Mouse (Mus musculus) kidney, embryonic 15.5 days (tissue): ENCODE measurements around the gene Cwf19l1. TPM values are rescaled to one million over a fixed set of nuclear protein-coding genes. Genes with fewer than 3 reads are reported as not detected.

Experiments
- ATAC-seq: fragments of 200-750 bp; cut with Nextera tagmentation; replicated peaks from 2 replicates; pipeline ENCODE4 v1.8.0; 2017; ENCODE audit warnings: moderate TSS enrichment; ENCODE audit not compliant: low FRiP score
- H3K27ac ChIP-seq: fragments of 300-500 bp; sonication (generic); 2 replicates; pipeline ENCODE4 v1.5.1; 2015; ENCODE audit warnings: mild to moderate bottlenecking, inconsistent platforms
- H3K27me3 ChIP-seq: fragments of 300-500 bp; sonication (generic); 2 replicates; pipeline ENCODE4 v1.6.1; 2015; ENCODE audit warnings: inconsistent platforms
- H3K36me3 ChIP-seq: fragments of 300-500 bp; sonication (generic); 2 replicates; pipeline ENCODE4 v1.6.1; 2015; ENCODE audit warnings: inconsistent platforms
- H3K4me1 ChIP-seq: fragments of 300-500 bp; sonication (generic); 2 replicates; pipeline ENCODE4 v1.6.1; 2015; ENCODE audit warnings: inconsistent platforms
- H3K4me2 ChIP-seq: fragments of 300-500 bp; sonication (generic); 2 replicates; pipeline ENCODE4 v1.6.1; 2015; ENCODE audit warnings: moderate library complexity, mild to moderate bottlenecking, inconsistent platforms
- H3K4me3 ChIP-seq: fragments of 300-500 bp; sonication (generic); replicated peaks from 2 replicates; pipeline ENCODE4 v1.5.1; 2015; ENCODE audit warnings: mild to moderate bottlenecking, inconsistent platforms
- H3K9ac ChIP-seq: fragments of 300-500 bp; sonication (generic); 2 replicates; pipeline ENCODE4 v1.6.1; 2015; ENCODE audit warnings: mild to moderate bottlenecking, inconsistent platforms
- H3K9me3 ChIP-seq: fragments of 300-500 bp; sonication (generic); replicated peaks from 2 replicates; pipeline ENCODE4 v1.6.1; 2016; ENCODE audit warnings: inconsistent platforms
- WGBS: fragments of 180-500 bp; shearing (Covaris S2); methylation state at CpG from one replicate; pipeline ENCODE4 v1.1.7; 2015; ENCODE audit warnings: mixed read lengths; 5-methylcytosine and 5-hydroxymethylcytosine counted together
- polyA plus RNA-seq: library from polyadenylated mRNA; unstranded; fragments of >200 nt; fragmentation: Nextera tagmentation; extraction: Ambion mirVana; gene quantifications from 2 replicates; pipeline ENCODE4 v1.2.1, GENCODE M21; 2015

Cwf19l1 gene
- polyA plus RNA-seq, 1 experiment from 2014 or later, result 31.0 TPM

GRCm38 (mm10) chr19:44071166-44071565, 64.5 kb downstream of the Cwf19l1 start:
- 49% methylated on average over 5 of the region's 5 CpGs for WGBS
- H3K9ac ChIP-seq, result no peak overlapping the region
- no peak overlapping the region for H3K4me2 ChIP-seq
- H3K27ac ChIP-seq, result no peak overlapping the region
- no peaks in the 10 kb centered on the region for H3K9me3 ChIP-seq
- peaks cover 30% of the 10 kb centered on the region for H3K36me3 ChIP-seq
- H3K4me1 ChIP-seq, result peaks cover 17% of the 10 kb centered on the region
- no peak overlapping the region for H3K4me3 ChIP-seq
- ATAC-seq, result no peak
- no peaks in the 10 kb centered on the region for H3K27me3 ChIP-seq

- H3K36me3 ChIP-seq, result peaks cover 22% of the 10 kb centered on the region
- H3K9me3 ChIP-seq, result no peaks in the 10 kb centered on the region
- H3K9ac ChIP-seq, result peak overlapping the region; percentile 68
- 9% methylated on average over 4 of the region's 4 CpGs for WGBS
- no peak for ATAC-seq
- H3K27me3 ChIP-seq, result no peaks in the 10 kb centered on the region
- H3K4me2 ChIP-seq, result peak overlapping the region; percentile 88
- peak overlapping the region; percentile 78 for H3K27ac ChIP-seq
- peaks cover 17% of the 10 kb centered on the region for H3K4me1 ChIP-seq
- peak overlapping the region; percentile 81 for H3K4me3 ChIP-seq
Observed at GRCm38 (mm10) chr19:44069914-44070232, 65.8 kb downstream of the Cwf19l1 start.

GRCm38 (mm10) chr19:44069121-44069913, 66.4 kb downstream of the Cwf19l1 start, which contains the start of gene Erlin1:
TSS of gene Erlin1 (minus strand) at chr19:44069785.
- H3K27me3 ChIP-seq, result no peaks in the 10 kb centered on the region
- peak within 1 kb of the TSS; percentile 78 for H3K27ac ChIP-seq
- H3K9ac ChIP-seq, result peak within 1 kb of the TSS; percentile 68
- under 1% methylated on average over 73 of the region's 75 CpGs for WGBS
- H3K4me3 ChIP-seq, result peak within 1 kb of the TSS; percentile 81
- peaks cover 17% of the 10 kb centered on the region for H3K4me1 ChIP-seq
- ATAC-seq, result peak; percentile 92
- H3K9me3 ChIP-seq, result no peaks in the 10 kb centered on the region
- peak within 1 kb of the TSS; percentile 88 for H3K4me2 ChIP-seq
- H3K36me3 ChIP-seq, result peaks cover 25% of the 10 kb centered on the region

GRCm38 (mm10) chr19:44068232-44068631, 67.4 kb downstream of the Cwf19l1 start:
- H3K27me3 ChIP-seq, result no peaks in the 10 kb centered on the region
- peak overlapping the region; percentile 81 for H3K4me3 ChIP-seq
- H3K9ac ChIP-seq, result peak overlapping the region; percentile 68; the same call in 1 of the 2 replicates
- peaks cover 17% of the 10 kb centered on the region for H3K4me1 ChIP-seq
- no peaks in the 10 kb centered on the region for H3K9me3 ChIP-seq
- peak overlapping the region; percentile 88 for H3K4me2 ChIP-seq
- H3K27ac ChIP-seq, result no peak overlapping the region
- WGBS, result 69% methylated on average over 4 of the region's 4 CpGs
- H3K36me3 ChIP-seq, result peaks cover 29% of the 10 kb centered on the region
- ATAC-seq, result no peak

- peak overlapping the region; percentile 88 for H3K4me2 ChIP-seq
- WGBS, result 59% methylated on average over 9 of the region's 9 CpGs
- H3K27ac ChIP-seq, result no peak overlapping the region
- peak overlapping the region; percentile 81 for H3K4me3 ChIP-seq
- H3K27me3 ChIP-seq, result no peaks in the 10 kb centered on the region
- peaks cover 17% of the 10 kb centered on the region for H3K4me1 ChIP-seq
- peaks cover 27% of the 10 kb centered on the region for H3K36me3 ChIP-seq
- H3K9me3 ChIP-seq, result no peaks in the 10 kb centered on the region
- no peak for ATAC-seq
- no peak overlapping the region for H3K9ac ChIP-seq
Observed at GRCm38 (mm10) chr19:44067323-44068049, 68.2 kb downstream of the Cwf19l1 start.

GRCm38 (mm10) chr19:44064734-44065133, 70.9 kb downstream of the Cwf19l1 start:
- 94% methylated on average over 2 of the region's 2 CpGs for WGBS
- no peaks in the 10 kb centered on the region for H3K27me3 ChIP-seq
- H3K4me1 ChIP-seq, result peaks cover 12% of the 10 kb centered on the region; the same call in 1 of the 2 replicates
- ATAC-seq, result no peak
- H3K27ac ChIP-seq, result no peak overlapping the region
- no peak overlapping the region for H3K4me2 ChIP-seq
- H3K9ac ChIP-seq, result no peak overlapping the region
- H3K4me3 ChIP-seq, result no peak overlapping the region
- H3K36me3 ChIP-seq, result peaks cover 47% of the 10 kb centered on the region
- H3K9me3 ChIP-seq, result no peaks in the 10 kb centered on the region

GRCm38 (mm10) chr19:44063773-44064172, 71.9 kb downstream of the Cwf19l1 start:
- Histone ChIP-seq H3K27ac (no peak overlapping the region), H3K4me3 (no peak overlapping the region), H3K9me3 (no peaks in the 10 kb centered on the region), H3K27me3 (no peaks in the 10 kb centered on the region), H3K36me3 (peaks cover 56% of the 10 kb centered on the region), H3K4me2 (no peak overlapping the region), H3K9ac (no peak overlapping the region), H3K4me1 (peaks cover 10% of the 10 kb centered on the region; the same call in 1 of the 2 replicates)
- ATAC-seq, result no peak
- WGBS, result 73% methylated on average over 7 of the region's 7 CpGs

- Histone ChIP-seq H3K4me3 (no peak overlapping the region), H3K9ac (no peak overlapping the region), H3K36me3 (peaks cover 72% of the 10 kb centered on the region), H3K27me3 (no peaks in the 10 kb centered on the region), H3K4me1 (no peaks in the 10 kb centered on the region), H3K9me3 (no peaks in the 10 kb centered on the region), H3K27ac (no peak overlapping the region), H3K4me2 (no peak overlapping the region)
- 90% methylated on average over 3 of the region's 3 CpGs for WGBS
- no peak for ATAC-seq
Observed at GRCm38 (mm10) chr19:44060226-44060625, 75.5 kb downstream of the Cwf19l1 start.

Other genes with a start within 250 kb of the Cwf19l1 start
- 23.7 and 24.4 TPM in 2 replicates for gene Dnmbp, start 195.7 kb downstream of the Cwf19l1 start, polyA plus RNA-seq
- 51.0 and 53.5 TPM in 2 replicates for gene Cpn1, start 149.3 kb downstream of the Cwf19l1 start, polyA plus RNA-seq
- gene Cyp2c23, start 106.7 kb downstream of the Cwf19l1 start, polyA plus RNA-seq, result 0.27 and 0.66 TPM in 2 replicates
- gene Erlin1, start 66.1 kb downstream of the Cwf19l1 start, polyA plus RNA-seq, result 46.5 and 51.4 TPM in 2 replicates
- 47.7 and 48.4 TPM in 2 replicates for gene Chuk, start 28.4 kb downstream of the Cwf19l1 start, polyA plus RNA-seq
- gene Bloc1s2, start 10.6 kb upstream of the Cwf19l1 start, polyA plus RNA-seq, result 87.4 and 93.7 TPM in 2 replicates
- gene Pkd2l1, start 56.6 kb upstream of the Cwf19l1 start, polyA plus RNA-seq, result 0.05 and 0.09 TPM in 2 replicates
- gene Scd3, start 67.4 kb upstream of the Cwf19l1 start, polyA plus RNA-seq, result 0.45 and 0.66 TPM in 2 replicates
- 185 and 195 TPM in 2 replicates for gene Scd2, start 157.8 kb upstream of the Cwf19l1 start, polyA plus RNA-seq
- gene Scd4, start 197.2 kb upstream of the Cwf19l1 start, polyA plus RNA-seq, result 0.09 and 0.10 TPM in 2 replicates